Mouse (Mus musculus) NIH3T3 (cell line): ENCODE measurements around the gene Wbp1l.
A peak's percentile ranks its signal among the peaks of the same experiment; 100 is the strongest.

Experiments used
- DNase-seq: peaks from one replicate; pipeline ENCODE4 v3.0.0-alpha.2; 2012; ENCODE audit warnings: low read depth

Gene Wbp1l

DNA sequence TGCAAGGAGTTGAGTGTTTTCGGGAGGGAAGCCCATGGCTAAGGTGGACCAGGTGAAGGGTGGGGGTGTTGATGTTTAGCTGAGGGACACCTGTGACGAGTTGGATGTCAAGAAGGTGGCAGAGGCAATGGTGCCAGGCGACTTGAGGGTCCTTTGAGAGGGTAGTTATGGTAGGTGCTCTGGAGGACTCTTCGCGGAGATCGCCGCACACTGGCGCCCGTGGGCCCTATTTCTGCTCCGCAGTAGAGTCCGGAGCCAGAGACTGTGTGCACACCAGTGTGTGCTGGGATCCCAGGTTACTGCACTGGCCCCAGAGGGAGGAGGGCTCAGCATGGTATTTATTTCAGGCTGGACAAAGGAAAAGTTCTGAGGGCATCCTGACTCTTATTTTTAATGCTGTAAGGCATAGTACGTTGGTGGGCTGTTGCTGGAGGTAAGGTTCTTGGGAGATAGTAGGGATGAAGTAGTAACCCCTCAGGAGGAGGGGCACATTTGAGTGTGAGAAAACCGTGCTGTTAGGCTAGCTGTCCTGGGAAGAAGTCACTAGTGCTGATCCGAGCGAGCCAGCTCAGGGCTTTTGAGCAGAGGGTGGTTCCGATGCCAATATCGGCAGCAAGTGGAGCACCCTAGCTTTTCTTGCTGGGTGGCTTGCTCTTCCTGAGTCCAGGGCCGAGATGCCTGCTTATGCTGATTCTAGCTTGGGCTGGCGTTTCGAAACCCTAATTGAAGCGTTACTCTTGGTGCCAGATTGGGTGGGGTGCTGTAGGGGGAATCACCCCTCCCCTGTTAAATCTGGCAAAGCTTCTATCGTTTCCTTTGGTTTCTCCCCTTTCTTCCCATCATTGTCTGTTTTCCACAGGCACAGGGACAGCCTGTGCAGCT, 732 bp downstream of the Wbp1l start:
- peak; percentile 77 for DNase-seq

DNA sequence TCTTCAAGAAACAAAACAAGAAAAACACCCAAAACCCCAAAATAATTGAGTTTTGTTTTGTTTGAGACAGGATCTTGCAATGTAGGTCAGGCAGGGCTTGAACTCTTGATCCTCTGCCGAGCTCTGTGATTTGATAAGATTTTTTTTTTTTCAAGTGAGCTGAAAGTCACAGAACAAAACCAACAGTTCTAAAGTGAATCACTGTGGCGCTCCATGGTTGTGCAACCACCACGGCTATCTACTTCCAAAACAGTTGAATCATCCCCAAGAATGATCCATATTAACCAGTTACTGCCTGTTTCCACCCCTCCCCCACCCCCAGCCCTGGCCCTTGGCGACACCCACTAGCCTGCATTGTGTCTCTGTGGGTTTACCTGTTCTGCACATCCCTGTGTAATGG, 1.5 kb downstream of the Wbp1l start:
- peak; percentile 87 for DNase-seq

DNA sequence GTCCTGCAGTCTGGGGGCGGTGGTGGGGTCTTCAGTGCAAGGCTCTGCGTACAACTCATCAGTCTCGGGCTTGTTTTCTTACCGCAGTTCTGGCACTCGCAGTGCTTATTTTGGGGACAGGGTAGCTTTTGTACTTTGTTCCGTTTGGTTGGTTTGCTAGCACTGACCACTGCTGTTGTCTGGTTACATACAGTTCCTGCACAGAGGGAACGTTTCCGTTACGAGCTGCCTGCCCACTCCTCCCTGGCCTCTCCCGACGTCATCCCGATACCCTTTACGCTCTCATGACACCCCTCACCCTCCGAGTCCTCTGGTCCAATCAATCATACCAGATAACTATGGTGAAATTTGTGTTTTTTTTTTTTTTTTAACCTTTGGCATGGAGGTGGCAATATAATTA, 2.6 kb downstream of the Wbp1l start:
- no peak for DNase-seq

DNA sequence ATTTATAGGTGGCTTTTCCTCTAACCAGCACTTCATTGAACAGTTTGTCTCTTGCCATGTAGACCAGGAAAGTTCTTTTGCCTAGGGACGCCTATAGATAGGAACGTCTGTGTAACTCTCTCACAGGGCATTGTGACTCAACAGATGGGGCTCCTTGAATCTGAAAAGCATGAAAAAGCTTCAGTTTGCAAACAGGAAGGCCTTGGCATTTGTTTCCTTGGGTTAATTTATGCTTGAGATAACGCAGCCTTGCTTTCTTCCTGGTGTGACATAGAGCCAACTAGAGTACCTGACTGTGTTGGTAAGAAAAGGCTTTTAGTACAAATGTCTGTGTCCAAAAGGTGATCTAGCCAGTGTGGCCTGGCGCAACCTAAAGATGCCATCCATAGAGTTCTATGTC, 3.5 kb downstream of the Wbp1l start:
- DNase-seq, result no peak

DNA sequence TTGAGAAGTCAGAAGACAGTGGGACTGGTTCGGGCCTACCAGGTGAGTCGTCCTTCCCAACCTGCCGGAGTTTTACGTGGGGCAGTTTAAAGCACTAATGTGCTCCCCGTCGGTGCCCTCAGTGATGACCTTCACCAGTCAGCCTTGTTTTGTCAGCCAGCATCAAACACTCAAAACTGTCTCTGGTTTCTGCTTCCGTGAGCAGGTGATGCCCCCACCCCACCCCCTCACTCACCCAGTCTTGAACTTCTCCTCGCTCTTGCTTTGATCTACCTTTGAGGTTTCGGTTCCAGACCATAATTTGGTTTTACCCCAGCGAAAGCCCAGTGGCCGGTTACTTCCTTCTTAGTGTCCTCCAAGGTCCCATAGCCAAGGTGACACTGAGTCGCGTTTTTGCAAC, 7.8 kb downstream of the Wbp1l start:
- no peak for DNase-seq

DNA sequence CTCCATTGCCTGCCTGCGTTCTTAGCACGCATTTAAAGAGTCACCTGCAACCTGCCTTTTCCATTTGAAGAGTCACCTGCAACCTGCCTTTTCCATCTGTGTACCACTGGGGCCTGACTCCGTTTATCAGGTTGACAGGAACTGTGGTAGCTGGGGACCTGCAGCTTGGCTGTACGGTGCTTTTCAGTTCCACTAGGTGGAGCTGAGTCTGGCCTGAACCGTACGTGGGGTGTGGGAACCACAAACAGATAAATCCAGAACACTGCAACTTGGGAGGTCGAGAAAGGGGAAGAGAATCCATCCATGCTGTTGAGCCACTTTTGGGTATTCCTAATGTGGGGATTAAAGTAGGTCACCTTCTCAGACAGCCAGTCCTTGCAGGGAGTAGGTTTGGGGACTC, 8.5 kb downstream of the Wbp1l start:
- peak; percentile 22 for DNase-seq

DNA sequence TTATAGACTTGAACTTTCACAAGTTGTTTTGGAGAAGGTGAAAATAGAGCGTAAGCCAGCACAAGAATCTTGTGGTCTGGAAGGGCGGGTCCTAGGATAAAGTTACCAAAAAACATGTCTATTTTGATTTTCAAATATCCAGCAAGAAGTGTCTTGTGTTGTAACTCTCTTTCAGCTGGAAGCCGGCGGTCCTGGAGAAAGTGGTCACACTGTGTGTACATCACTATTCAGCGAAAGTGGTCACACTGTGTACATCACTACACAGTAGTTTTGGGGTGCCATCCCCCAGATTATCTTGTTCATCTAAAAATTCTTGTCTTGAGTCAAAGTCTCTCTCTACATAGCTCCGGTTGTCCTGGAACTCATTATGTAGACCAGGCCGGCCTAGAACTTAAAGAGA, 9.3 kb downstream of the Wbp1l start:
- peak; percentile 50 for DNase-seq

DNA sequence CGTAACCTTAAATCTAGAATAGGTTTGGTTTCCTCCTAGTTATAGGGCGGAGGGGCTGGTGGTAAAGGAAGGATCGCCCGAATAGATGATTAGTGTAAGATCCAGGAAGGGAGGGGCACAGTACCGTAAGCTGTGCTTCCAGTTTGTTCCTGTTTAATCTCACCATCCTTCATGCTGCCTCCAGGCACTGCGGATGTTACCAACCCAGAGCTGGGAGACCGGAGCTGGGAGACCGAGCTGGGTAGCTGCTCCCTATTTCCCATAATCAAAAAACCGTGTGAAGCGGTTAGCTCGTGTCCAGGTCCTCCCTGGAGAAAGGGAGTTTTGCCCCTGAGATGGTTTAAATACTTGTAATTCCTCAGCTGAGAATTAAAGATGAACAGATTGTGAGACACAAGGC, 17.5 kb downstream of the Wbp1l start:
- no peak for DNase-seq

DNA sequence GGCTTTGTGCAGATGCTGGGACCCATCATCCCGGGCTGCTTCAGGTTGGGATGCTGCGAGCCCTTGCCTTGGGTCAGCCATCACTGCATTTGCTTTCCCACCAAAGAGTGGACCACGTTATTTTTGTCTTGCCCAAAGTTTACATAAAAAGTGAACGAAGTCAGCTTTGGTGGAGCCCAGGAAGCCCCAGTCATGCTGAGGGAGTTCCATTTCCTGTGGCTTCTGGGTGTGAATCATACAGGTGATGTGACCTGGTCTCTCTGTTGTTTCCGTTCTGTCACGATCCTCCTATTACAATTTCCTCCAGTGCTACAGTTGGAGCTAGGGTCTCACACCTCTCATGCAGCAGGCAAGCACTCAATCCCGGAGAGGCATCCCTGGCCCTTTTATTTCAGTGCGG, 18.5 kb downstream of the Wbp1l start:
- no peak for DNase-seq

DNA sequence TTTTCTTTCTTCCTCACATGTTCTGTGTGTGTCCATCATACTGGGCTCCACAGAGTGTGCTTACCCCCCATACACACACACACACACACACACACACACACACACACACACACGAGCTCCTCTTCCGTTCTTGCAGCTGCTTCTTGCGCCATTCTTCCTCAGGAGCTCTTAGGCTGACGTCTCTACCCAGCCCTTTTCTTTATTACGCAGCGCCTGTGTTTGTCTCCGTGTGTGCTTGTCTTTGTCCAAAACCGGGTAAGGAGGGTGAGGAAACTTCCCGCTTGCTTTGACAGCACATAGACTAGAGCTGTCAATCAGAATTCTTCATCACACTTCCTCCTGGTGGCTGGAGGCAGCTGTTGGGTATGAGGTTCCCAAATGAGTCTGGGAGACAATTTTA, 19.4 kb downstream of the Wbp1l start:
- DNase-seq, result no peak

DNA sequence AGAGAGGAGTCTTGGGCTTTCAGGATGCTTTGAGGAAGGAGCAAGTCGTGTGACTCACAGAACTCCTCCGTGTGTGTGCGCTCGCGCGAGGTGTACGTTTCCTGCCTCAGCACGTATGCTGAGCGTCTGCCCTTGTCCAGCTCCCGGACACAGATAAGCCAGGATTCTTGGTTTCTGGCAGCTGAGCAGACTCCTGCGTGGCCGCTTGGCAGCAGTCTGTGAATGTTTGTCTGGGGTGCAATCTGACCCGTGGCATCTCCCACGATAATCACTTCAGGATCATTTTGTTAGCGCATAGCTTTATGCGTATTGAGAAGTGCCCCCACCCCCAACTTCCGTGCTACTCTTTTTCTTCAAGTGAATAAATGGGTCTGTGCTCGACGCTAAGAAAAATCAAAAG, 20.1 kb downstream of the Wbp1l start:
- DNase-seq, result no peak

DNA sequence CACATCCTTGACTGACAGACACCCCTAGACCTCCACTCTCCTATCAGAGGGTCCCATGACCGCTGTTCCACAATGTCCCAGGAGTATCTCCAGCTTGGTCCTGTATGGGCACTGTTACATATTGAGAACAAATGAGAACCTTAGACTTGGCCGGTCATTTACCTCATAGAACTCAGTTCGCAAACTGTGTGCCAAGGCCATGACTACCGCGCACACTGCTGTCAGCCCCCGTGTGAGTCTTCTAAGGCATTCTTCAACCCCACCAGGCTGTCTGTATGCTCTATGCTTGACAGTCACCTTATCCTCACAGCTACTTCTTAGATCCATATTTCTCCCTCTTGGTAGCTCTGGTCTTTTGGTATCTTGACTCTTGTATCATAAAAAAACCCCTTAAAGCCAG, 20.6 kb downstream of the Wbp1l start:
- DNase-seq, result no peak

DNA sequence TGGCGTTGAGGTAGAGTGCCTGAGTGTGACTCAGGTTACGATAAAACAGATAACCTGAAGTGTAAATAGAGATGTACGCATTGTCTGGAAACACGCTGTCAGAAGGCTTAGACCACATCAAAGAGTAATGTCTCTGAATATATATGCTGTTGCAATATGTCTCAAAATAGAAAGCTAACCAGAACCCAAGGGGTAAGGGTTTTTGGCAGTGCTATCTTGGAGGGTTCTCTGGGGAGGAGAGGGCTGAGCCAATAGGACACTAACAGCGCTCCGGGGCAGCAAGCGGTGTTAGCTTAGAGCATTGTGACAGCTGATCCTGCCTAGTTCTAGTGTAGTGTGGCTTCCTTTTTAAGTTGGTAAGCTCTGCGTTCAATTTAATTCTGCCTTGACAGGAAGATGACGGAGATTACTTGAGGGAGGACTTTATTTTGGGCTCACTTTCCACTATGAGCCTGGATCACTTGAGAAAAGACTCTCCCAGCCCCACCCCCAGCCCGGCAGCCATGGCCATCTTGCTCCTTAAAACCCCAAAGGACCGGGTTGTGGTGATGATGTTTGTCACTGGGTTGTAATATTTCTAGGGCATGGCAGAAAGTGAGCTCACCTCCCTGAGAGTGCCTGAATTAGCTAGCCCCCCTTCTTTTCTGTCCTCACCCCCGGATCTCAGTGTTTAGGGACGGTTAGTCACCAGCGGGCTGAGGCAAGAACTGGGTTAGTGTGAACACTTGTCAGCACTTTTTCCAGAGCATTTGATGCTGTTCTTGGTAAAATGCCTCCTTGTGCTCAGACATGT, 21.3 kb downstream of the Wbp1l start:
- peak; percentile 61 for DNase-seq

DNA sequence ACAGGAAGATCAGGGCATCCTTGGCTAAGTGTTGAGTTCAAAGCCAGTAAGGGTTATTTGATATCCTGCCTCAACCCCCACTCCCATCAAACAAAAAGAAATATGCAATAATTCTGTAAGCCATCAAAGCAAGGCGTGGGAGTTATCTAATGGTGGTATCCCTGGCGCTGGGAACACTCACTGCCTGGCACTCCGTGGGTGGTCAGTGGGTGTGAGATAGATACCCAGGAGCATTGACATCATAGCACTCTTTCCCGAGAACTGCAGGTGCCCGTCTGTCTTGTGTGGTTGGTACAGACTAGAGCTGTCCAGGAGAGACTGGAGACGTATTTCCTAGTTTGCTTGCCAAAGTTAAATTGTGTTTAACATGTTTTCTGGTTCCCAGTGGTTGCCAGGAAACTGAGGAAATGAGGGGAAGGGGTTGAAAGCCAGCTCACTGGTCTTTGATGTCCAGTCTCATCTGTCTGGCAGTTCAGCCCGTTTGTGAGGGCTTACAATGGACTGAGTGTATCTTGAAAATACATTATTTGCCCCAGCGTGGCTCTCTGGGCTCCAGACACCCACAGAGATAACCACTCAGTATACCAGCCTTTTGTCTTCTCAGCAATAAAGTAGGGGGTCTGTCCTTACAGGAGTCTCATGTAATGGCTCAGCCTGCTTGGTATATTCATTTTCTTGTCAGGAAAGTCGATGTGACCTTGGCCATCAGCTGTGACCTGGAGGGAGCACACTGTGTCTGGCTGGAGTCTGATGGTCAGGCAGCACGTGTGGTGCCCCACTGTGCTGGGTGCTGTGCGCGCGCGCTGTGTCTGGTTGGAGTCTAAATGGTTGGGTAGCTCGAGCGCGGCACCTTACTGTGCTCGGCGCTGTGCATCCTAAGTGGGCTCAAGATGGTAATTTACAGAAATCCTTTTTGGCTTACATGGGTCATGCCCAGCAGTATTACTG, 22.6 kb downstream of the Wbp1l start:
- no peak for DNase-seq

DNA sequence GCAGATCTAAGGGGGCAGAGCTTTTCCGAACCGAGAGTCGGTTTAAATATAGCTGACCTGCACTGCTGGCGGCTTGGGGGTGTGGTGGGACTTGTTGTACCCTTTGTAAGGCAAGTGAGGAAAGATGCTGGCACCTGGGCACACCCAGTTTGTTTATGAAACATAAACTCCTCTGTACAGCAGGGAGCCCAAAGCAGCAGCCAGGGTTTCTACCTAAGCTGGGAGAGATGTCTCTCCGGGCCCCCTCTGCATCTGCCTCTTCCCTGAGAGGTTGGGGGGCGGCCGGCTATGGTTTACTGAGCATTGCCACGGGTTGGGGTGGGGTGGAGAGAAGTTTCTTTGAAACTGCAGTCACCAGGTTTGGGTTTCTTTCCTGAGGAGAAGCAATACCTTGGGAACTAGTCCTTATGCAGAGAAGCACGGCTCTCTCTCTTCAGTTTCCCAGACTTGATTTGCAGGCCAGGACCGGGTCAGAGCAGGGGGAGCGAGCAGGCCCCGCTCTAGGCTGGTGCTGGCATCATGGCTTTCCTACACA, 23.8 kb downstream of the Wbp1l start:
- no peak for DNase-seq

DNA sequence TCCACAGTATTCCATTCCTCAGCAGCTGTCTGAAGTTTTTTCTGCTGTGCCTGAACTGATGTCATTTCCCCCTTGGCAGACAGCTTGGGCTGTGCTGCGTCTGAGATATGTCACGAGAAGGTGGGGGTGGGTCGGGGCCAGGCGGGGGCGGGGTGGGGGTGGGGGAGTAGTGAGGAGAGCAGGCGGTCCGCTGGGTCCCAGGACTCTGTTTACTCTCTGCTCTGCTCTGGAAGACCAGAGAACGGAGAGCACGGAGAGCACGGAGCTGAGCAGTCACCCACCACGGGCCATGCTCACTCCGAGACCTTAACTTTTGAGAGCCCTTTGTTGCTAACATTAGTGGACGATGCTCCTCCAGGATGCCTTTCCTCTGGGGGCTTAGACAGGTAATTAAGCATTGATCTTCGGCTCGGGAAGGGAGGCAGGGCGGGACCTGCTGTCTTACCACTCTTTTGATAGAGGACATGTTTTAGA, 24.3 kb downstream of the Wbp1l start:
- DNase-seq, result no peak

DNA sequence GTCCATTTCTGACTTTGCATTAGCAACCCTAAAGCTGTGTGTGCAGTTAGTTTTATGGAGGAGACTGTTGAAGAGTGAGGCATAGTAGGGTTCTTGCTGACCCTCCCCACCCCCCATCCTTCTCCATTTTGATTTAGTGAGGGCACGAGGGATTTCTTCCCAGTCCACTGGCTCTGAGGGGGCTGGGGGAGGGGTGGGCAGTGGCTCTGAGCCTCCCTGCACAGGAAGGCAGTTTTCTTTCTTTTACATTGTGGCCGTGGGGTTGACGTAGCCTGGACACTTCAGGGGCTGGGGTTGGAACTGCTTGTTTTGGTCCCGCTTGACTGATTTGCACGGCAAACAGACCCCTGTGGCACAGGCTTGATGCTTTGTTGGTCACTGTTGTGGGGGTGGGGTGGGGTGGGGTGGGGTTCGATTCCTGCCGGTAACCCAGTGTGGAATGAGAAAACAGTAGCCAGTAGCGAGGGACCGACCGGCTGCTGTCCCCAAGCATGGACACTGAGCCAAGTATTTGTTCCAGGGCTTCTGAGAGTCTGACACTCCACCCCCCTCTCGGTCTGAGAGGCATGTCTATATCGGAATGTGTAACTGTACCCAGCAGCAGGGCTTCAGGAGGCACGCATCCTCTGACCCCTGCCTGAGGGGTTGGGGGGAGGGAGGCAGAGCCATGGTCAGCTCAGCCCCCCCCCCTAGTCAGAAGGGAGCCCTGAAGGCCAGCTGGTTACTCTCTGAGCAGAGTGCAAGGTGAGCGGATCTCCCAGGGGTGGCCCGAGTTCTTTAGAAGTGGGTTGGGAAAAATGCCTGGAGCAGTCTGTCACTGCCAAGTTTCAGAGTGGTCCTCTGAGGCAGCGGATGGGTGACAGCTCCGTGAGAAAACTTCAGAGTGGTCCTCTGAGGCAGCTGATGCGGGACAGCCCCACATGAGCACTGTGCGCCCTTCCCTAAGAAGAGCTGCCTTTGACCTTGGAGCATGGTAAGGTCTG, 25.2 kb downstream of the Wbp1l start:
- DNase-seq, result no peak

DNA sequence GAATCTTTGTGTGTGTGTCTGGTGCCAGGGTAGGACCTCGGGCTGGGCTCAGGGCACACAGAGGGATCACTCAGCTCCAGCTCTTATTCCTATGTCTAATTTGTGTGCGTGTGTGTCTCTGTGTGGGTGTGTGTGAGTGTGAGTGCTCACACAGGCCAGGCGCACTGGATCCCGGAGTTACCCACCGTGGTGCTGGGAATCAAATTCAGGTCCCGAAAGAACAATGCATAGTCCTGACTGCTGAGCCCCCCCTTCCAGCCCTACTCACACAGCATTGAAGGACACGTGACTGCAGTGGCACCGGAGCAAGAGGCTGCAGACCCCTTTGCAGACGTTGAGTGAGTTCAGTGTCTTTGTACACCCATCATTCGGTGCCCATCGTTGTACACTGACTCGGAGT, 26.1 kb downstream of the Wbp1l start:
- DNase-seq, result no peak

DNA sequence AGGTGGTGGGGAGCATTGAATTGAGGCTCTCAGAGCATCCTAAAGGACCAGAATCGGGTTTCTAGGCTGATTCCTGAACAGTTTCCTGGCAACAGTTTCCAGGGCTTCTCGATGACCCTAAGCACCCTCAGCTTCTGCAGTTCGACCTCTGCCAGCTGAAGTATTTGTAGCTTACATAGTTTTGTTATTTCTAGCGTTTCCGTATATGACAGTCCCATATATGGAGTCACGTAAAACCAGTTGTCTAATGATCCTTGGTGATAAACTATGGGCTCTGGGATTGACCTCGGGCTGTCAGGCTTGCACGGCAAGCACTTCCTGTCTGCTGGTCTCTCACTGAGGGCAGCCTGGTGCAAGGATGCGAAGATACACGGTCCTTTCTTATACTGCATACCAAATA, 26.6 kb downstream of the Wbp1l start:
- DNase-seq, result no peak

DNA sequence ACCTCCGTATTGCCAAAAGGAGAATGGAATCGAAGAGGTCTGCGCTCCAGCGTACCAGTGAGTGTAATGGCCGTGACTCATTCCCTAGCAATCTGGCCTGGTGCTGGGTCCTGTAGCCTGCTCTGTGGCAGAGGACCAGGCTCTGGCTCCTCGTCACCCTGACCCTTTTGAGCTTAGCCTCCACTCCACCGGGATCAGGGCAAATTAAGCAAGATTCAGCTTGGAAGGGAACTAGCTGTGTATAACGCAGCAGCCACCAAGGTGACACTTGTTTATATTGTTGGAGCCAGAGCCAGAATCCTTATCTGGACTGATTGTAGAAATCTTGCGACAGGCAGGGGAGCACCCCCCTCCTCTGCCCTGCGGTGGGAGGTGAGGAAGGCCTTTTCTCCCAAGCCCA, 29.5 kb downstream of the Wbp1l start:
- no peak for DNase-seq

DNA sequence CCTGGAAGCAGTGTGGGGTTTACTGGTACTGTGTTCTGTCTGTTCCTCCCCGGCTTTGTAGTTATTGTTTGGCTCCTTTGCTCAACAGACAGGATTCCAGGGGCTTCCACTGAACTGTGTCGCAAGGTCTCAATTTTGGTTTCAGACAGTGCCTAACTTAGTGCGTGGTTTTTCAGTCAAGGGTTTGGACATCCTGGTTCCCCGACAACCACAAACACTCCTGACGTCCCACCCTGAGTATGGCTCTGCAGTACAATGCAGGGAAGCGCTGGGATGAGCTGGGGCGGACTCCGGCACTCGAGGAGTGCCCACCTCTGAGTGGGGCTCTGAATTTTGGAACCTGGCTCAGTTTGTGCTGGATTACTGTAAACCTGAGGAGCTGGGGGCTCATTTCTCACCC, 30.9 kb downstream of the Wbp1l start:
- no peak for DNase-seq
